Mouse (Mus musculus): ENCODE data around the gene Tmx1. TPM values are rescaled to one million over a fixed set of nuclear protein-coding genes. Genes with fewer than 3 reads are reported as not detected.

The Tmx1 gene
- polyA plus RNA-seq, 1 experiment from 2014 or later: 114 TPM

DNA sequence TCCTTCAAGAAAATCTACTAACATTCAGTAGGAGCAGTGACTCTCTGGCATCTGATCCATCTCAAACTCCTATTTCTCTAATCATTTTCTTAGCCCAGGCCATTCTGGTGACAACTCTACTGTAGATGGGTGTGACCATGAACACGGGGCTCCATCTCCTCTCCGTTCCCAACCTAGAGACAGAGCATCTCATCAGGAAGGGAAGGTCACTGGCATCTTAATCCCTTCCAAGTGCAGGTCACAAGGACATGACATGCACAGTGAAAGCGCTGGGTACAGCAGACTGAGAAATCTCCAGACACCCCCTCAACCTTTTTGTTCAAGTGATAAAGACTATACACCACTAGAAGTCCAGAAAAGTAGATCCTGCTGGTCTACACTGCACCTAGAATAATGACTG lies 1.4 kb upstream of the Tmx1 start:
- ATAC-seq (replicated peaks; ENCODE audit: low FRiP score): no peak
- H3K4me1 ChIP-seq: peaks cover 20% of the 10 kb centered on the region
- peaks cover 1% of the 10 kb centered on the region; the same call in 1 of the 2 replicates for H3K36me3 ChIP-seq
- 94% methylated on average over 3 of the region's 3 CpGs for WGBS
- H3K9me3 ChIP-seq (replicated peaks): no peaks in the 10 kb centered on the region
- no peaks in the 10 kb centered on the region for H3K27me3 ChIP-seq
- H3K4me3 ChIP-seq (replicated peaks): no peak overlapping the region
- H3K27ac ChIP-seq: no peak overlapping the region
- H3K9ac ChIP-seq: no peak overlapping the region
- H3K4me2 ChIP-seq: no peak overlapping the region

DNA sequence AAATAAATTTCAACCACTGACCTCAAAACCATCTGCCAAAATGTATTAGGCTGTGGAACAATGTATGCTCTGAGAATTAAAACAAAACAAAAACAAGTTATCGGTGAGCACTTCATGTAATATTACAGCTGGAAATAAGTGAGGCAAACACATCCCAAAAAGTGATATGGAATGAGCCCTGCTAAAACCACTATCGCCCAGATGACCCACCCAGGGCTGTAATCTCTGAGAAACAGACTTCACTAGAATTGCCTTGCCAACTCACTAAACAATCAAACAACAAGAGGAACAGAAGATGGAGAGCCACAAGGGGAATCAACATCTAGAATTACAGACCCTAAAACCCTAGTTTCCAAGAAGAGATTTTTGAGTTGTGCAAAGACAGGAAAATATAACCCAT lies 752 bp upstream of the Tmx1 start:
- H3K9ac ChIP-seq: peak overlapping the region; percentile 85
- no peak for ATAC-seq (replicated peaks; ENCODE audit: low FRiP score)
- no peak overlapping the region for H3K27ac ChIP-seq

DNA sequence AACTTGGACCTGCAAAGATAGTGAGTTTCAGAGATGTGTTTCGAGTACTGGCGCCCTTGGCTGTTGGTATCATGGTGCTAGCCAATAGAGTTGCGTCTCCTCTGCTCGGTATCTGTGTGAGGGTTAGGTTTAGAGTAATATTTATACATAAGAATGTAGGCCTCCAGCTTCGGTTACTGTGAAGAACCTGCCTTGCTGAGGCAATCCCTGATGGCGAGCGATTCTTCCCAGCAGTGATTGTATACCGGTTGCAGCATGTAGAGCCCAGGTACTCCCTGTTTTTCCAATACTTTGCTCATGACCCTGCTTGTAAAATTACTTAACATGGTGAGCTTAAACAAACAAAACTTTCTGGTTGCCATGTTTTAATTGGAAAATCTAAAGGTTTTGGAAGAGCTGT lies 2.3 kb downstream of the Tmx1 start:
- Histone ChIP-seq H3K9ac (no peak overlapping the region), H3K4me3 (replicated peaks) (no peak overlapping the region), H3K27ac (no peak overlapping the region), H3K4me2 (no peak overlapping the region), H3K4me1 (peaks cover 20% of the 10 kb centered on the region), H3K9me3 (replicated peaks) (no peaks in the 10 kb centered on the region), H3K27me3 (no peaks in the 10 kb centered on the region), H3K36me3 (peaks cover 32% of the 10 kb centered on the region)
- ATAC-seq (replicated peaks; ENCODE audit: low FRiP score): no peak
- 95% methylated on average over 8 of the region's 8 CpGs for WGBS

More for the DNA sequence above, 752 bp upstream of the Tmx1 start:
- peak overlapping the region; percentile 82 for H3K4me2 ChIP-seq
- peaks cover 6% of the 10 kb centered on the region; the same call in 1 of the 2 replicates for H3K36me3 ChIP-seq
- H3K4me3 ChIP-seq (replicated peaks): peak overlapping the region; percentile 86
- peaks cover 20% of the 10 kb centered on the region for H3K4me1 ChIP-seq
- H3K9me3 ChIP-seq (replicated peaks): no peaks in the 10 kb centered on the region
- no peaks in the 10 kb centered on the region for H3K27me3 ChIP-seq
- WGBS: 76% methylated on average over 2 of the region's 2 CpGs

DNA sequence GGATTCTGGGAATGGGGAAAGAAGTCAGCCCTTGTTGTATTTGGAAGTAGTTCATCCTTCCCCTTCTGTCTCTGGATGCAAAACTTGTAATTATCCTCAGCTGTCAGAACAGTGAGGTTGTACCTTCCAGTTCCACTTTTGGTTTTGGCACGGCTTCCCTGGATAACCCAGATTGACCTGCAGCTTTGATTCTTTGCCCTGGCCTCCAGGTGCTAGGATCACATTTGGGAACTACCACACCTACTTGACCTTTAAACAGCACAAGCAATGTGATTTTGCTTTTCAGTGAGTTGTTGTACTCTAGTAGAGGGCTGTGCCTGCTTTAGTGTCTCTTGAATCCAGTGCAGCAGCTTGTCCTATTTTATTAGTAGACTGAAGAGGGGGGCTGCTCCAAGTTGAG lies 6.7 kb downstream of the Tmx1 start:
- no peak for ATAC-seq (replicated peaks; ENCODE audit: low FRiP score)
- H3K27ac ChIP-seq: no peak overlapping the region
- no peak overlapping the region for H3K4me2 ChIP-seq
- H3K4me1 ChIP-seq: peaks cover 4% of the 10 kb centered on the region; the same call in 1 of the 2 replicates
- peaks cover 60% of the 10 kb centered on the region for H3K36me3 ChIP-seq
- no peak overlapping the region for H3K4me3 ChIP-seq (replicated peaks)
- no peaks in the 10 kb centered on the region for H3K27me3 ChIP-seq
- WGBS: 83% methylated on average over 1 of the region's 1 CpGs
- H3K9ac ChIP-seq: no peak overlapping the region
- no peaks in the 10 kb centered on the region for H3K9me3 ChIP-seq (replicated peaks)

DNA sequence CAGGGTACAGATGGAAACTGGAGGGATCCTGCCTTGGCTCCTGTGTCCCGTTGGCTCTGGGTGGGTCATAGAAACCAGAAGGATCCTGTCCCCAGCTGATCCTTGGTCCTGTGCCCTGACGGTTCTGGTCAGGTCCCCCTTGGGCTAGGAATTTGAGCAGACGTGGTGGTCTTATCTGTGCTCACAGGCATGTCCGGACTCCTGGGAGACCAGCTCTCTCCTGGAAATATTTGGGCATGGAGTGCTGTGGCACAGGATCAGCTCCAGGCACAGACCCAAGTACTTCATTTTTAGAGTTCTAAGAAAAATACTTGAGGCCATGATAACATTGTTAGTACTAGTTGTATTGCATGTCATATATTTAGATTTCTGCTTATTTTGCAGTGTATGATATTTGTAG lies 11.1 kb downstream of the Tmx1 start:
- Histone ChIP-seq H3K4me3 (replicated peaks) (no peak overlapping the region), H3K9ac (no peak overlapping the region), H3K4me2 (no peak overlapping the region), H3K36me3 (peaks cover 72% of the 10 kb centered on the region), H3K27ac (no peak overlapping the region), H3K9me3 (replicated peaks) (no peaks in the 10 kb centered on the region), H3K4me1 (no peaks in the 10 kb centered on the region), H3K27me3 (no peaks in the 10 kb centered on the region)
- no peak for ATAC-seq (replicated peaks; ENCODE audit: low FRiP score)
- 87% methylated on average over 4 of the region's 4 CpGs for WGBS

DNA sequence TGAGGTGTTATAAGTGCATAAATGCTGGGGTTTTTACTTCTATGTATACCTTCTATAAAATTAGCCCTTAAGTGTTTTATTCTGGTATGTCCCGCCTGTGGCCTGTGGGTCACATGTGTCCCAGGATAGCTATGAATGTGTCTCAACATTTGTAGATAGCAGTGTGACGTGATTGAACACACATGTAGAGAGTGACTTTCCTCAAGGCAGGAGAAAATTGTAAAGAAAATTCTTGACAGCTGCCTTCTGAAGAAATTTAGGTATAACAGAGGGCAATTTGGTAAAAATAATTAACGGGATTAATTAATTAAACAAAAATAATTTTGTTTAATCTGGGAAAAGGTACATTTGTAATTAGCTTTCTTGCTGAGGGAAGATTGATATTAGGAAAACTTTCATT lies 22.4 kb downstream of the Tmx1 start:
- Histone ChIP-seq H3K9me3 (replicated peaks) (no peaks in the 10 kb centered on the region), H3K4me1 (0 out of 2 replicates have a peak, but pooled peaks cover 6% of the 10 kb centered on the region), H3K27ac (no peak overlapping the region), H3K36me3 (no peaks in the 10 kb centered on the region), H3K4me3 (replicated peaks) (no peak overlapping the region), H3K4me2 (no peak overlapping the region), H3K9ac (no peak overlapping the region), H3K27me3 (no peaks in the 10 kb centered on the region)
- 61% methylated on average over 3 of the region's 3 CpGs for WGBS
- no peak for ATAC-seq (replicated peaks; ENCODE audit: low FRiP score)

DNA sequence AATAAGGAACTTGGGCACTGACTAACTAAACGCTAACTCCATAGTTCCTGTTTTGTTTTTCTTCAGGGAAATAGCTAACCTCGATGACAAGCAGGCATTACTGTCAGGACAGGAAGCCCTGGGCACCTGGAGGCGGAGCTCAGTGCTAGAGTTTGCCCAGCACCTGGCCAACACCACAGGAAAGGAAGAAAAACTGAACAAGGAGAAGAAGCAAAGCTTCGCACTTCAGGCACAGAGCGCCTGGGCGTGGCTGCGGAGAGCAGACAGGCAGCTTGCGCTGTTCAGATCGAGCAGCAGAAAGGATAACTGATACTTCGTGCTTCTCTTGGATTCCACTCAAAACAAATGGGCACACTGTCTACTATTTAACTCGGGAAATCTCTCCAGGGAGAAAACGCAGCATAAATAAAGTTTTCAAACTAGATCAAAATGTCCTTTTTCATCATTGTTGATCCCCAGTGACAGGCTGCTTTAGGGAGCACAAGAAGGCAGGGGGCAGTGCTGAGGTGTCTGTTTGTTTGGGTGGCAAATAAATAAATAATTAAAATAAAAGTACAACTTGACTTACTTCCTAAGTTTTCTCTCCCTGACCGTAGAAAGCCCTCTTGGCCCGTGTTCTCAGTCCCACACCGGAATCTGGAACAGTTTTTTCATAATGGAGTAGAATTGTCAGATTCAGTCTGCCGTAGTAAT lies 24.1 kb downstream of the Tmx1 start:
- Histone ChIP-seq H3K27ac (no peak overlapping the region), H3K27me3 (no peaks in the 10 kb centered on the region), H3K36me3 (no peaks in the 10 kb centered on the region), H3K4me3 (replicated peaks) (peak overlapping the region; percentile 10; the same call in 1 of the 2 replicates), H3K9ac (no peak overlapping the region), H3K9me3 (replicated peaks) (no peaks in the 10 kb centered on the region), H3K4me2 (peak overlapping the region; percentile 37), H3K4me1 (0 out of 2 replicates have a peak, but pooled peaks cover 6% of the 10 kb centered on the region)
- peak; percentile 70 for ATAC-seq (replicated peaks; ENCODE audit: low FRiP score)
- 53% methylated on average over 16 of the region's 16 CpGs for WGBS

DNA sequence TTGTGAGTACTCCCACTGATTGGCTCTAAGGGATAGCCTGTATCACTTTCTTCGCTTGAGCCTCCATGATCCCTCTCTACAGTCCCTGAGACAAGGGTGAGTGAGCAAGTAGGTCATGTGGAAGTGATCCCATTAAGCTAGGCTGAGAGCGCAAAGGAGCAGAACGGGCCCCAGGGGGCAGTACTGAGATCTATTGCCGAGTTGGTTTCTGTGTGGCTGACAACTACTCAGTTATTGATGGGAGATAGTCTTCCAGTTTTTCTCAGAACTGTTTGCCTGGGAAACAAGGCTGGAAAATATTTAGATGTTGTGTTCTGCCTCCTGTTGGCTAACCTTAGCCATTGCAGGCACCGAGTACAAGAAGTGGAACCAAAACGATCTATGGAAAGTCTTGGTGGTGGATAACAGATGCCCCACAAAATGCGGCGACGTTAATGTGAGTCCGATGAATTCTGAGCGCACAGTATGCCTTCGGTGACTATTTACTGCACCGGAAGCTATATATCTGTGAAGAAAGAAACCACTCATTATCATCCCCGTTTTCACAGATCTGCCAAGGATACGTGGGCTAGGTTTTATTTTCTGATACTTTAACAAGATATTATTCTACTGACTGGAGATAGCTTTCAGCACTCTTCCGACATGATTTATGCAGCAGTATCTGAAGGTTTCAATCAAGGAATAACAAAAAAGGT lies 24.8 kb downstream of the Tmx1 start:
- H3K4me1 ChIP-seq: 0 out of 2 replicates have a peak, but pooled peaks cover 6% of the 10 kb centered on the region
- peak overlapping the region; percentile 10; the same call in 1 of the 2 replicates for H3K4me3 ChIP-seq (replicated peaks)
- peak overlapping the region; percentile 37 for H3K4me2 ChIP-seq
- WGBS: 79% methylated on average over 16 of the region's 16 CpGs
- no peaks in the 10 kb centered on the region for H3K36me3 ChIP-seq
- H3K9ac ChIP-seq: no peak overlapping the region
- no peak overlapping the region for H3K27ac ChIP-seq
- no peaks in the 10 kb centered on the region for H3K27me3 ChIP-seq
- H3K9me3 ChIP-seq (replicated peaks): no peaks in the 10 kb centered on the region
- peak; percentile 91 for ATAC-seq (replicated peaks; ENCODE audit: low FRiP score)

DNA sequence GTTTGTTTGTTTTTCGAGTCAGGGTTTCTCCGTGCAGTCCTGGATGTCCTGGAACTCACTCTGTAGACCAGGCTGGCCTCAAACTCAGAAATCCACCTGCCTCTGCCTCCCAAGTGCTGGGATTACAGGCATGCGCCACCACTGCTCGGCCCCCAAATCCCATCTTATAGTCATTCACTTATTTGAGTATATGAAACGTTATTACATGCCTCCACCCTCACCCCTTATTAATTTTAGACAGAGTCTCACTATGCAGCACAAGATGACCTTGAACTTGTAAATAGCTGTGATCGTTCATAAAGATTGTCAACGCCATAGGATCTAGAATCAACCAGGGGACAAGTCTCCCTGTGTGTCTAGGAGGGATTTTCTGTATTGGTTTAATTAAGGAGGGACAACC lies 33.1 kb downstream of the Tmx1 start:
- ATAC-seq (replicated peaks; ENCODE audit: low FRiP score): no peak
- Histone ChIP-seq H3K9me3 (replicated peaks) (no peaks in the 10 kb centered on the region), H3K4me2 (no peak overlapping the region), H3K4me1 (no peaks in the 10 kb centered on the region), H3K9ac (no peak overlapping the region), H3K27me3 (no peaks in the 10 kb centered on the region), H3K4me3 (replicated peaks) (no peak overlapping the region), H3K27ac (no peak overlapping the region), H3K36me3 (no peaks in the 10 kb centered on the region)
- 87% methylated on average over 7 of the region's 7 CpGs for WGBS

DNA sequence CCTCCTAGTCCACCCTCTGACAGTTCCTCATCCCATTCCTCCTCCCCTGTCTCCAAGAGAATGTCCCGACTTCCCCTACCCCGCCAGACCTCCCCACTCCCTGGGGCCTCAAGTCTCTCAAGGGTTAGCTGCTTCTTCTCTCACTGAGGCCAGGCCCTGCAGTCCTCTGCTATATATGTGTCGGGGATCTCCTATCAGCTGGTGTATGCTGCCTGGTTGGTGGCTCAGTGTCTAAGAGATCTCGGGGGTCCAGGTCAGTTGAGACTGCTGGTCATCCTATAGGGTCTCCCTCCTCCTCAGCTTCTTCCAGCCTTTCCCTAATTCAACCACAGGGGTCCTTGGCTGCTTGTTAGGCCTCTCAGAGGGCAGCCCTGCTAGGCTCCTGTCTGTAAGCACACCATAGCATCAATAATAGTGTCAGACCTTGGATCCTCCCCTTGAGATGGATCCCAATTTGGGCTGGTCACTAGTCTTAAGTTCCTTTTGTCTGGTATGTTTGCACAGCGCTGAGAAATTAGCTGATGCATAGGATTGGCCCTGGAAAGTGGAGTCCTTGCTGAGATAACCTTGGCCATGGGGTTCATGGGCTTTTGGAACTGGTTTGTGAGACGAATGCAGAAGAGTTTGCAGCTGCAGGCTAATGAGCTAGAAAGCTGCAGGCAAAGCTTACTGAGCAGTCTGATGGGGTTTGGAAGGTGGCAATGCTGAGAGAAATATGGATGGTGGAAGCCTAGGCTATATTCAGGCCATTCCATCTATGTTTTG lies 34.0 kb downstream of the Tmx1 start:
- no peak for ATAC-seq (replicated peaks; ENCODE audit: low FRiP score)
- no peaks in the 10 kb centered on the region for H3K27me3 ChIP-seq
- no peak overlapping the region for H3K4me2 ChIP-seq
- H3K27ac ChIP-seq: no peak overlapping the region
- no peaks in the 10 kb centered on the region for H3K9me3 ChIP-seq (replicated peaks)
- H3K4me3 ChIP-seq (replicated peaks): no peak overlapping the region
- no peaks in the 10 kb centered on the region for H3K36me3 ChIP-seq
- H3K4me1 ChIP-seq: no peaks in the 10 kb centered on the region
- 82% methylated on average over 6 of the region's 6 CpGs for WGBS
- no peak overlapping the region for H3K9ac ChIP-seq

DNA sequence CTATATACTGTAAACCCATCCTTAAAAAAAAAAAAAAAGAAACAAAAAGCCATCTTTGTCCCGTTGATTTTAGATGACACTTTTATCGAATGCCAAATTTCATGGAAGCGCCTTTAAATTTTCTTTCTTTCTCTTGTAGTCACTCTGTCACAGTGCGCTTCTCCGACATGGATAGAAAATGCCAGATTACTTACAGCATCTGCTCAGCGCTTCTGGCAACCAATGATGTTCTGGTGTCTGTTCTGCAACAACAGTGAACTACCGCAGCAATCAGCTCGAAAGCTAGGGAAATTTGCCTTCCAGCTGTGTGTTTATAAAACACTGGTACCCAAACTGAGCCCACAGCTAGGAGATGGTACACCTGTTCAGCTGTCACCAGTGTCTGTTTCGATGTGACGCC lies 39.5 kb downstream of the Tmx1 start:
- Histone ChIP-seq H3K27ac (no peak overlapping the region), H3K9ac (no peak overlapping the region), H3K4me2 (no peak overlapping the region), H3K27me3 (no peaks in the 10 kb centered on the region), H3K9me3 (replicated peaks) (no peaks in the 10 kb centered on the region), H3K4me3 (replicated peaks) (no peak overlapping the region), H3K4me1 (0 out of 2 replicates have a peak, but pooled peaks cover 4% of the 10 kb centered on the region), H3K36me3 (no peaks in the 10 kb centered on the region)
- no peak for ATAC-seq (replicated peaks; ENCODE audit: low FRiP score)
- 93% methylated on average over 10 of the region's 10 CpGs for WGBS
